Mouse (Mus musculus) right cerebral cortex, postnatal 14 days (tissue): ENCODE measurements around the gene Atp9a.

ENCODE experiments used
- DNase-seq: peaks from one replicate; pipeline ENCODE4 v3.0.0; 2022

Gene Atp9a

DNA sequence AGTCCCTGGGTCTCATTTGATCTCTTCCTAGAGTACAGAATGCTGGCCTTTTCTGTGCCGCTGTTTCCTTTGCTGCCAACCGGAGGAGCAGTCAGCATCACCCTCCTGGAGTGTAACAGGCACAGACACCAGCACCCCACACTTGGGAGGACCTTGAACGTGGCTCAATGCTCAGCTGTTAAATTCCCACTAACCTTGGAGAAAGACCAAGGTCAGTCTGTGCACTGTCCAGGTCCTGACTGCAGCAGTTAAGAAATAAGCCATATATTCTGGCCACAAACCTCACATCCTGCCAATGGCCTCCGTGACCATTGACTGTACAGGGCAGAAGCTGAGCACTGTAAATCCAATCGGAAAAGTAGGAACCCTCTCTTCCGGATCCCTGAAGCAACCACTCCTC lies 148.5 kb downstream of the Atp9a start:
- no peak for DNase-seq

DNA sequence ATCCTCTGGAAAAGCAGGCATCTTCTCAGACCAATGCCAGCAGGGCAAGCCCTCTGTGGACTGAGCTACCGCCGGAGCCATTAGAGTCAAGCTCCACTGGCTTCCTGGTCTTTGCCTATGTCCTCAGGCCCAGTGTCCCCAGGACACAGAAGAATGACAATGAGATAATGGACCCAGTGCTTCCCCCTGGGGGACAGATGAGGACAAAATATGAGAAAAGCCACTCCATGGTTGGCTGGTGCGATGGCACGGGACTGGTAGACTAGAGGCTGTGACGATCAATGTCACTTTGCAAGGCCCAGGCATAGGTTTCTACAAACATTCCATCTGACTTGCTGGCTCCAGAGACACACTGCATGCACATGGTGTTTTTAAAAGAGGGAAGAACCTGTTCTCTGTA lies 149.2 kb downstream of the Atp9a start:
- no peak for DNase-seq

DNA sequence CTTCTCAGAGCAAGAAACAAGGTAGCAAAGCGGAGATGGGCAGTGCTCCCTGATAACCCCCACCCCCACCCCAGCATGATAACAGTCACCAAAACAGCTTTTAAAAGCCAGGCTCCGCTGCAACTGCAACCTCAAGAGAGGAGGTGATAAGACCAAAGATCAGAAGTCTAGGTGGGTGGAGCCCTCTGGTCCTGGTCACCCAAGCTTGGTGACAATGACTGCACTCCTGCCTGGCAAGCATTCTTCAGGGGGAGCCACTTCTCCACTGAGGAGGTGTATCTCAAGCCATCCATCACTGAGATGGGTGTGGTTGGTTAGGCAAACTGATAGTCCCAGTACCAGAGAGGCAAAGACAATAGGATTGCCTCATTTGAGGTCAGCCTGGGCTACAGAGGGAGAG lies 151.1 kb downstream of the Atp9a start:
- no peak for DNase-seq

DNA sequence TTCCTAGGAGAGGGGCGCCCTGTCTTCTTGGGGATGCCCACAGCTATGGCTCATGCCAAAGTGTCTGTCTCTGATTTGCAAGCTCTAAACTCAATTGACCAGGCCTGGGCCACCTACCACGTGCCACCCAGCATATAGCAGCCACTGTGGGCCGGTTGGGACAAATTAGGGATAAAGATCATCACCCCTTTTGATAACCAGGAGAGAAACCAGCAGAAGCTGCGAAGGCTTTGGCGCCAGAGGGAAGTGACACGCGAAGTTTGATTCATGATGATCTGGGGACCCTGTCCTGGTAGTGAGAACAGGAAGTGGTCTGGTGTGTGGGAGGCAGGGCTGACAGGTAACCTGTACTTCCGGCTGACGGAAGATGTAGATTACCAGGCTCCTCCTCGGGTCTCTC lies 151.7 kb downstream of the Atp9a start:
- no peak for DNase-seq

DNA sequence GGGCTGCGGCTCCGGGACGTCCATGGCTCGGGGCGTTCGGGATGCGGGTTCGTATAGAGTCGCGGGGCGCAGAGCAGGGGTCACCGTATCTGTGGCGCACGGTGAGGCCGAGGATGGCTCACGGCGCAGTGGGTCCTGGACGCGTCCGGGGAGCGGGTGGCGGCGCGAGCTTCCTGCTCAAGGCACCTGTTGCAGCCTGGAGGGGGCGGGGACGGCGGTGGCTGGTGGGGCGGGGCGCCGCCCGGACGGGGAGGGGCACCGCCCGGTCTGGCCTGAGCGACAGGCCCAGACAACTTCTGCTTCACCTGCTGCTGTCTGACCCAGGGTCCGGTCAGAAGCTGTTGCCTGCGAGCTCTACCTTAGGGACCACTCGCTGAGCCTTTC lies 152.0 kb downstream of the Atp9a start:
- peak; percentile 29 for DNase-seq

DNA sequence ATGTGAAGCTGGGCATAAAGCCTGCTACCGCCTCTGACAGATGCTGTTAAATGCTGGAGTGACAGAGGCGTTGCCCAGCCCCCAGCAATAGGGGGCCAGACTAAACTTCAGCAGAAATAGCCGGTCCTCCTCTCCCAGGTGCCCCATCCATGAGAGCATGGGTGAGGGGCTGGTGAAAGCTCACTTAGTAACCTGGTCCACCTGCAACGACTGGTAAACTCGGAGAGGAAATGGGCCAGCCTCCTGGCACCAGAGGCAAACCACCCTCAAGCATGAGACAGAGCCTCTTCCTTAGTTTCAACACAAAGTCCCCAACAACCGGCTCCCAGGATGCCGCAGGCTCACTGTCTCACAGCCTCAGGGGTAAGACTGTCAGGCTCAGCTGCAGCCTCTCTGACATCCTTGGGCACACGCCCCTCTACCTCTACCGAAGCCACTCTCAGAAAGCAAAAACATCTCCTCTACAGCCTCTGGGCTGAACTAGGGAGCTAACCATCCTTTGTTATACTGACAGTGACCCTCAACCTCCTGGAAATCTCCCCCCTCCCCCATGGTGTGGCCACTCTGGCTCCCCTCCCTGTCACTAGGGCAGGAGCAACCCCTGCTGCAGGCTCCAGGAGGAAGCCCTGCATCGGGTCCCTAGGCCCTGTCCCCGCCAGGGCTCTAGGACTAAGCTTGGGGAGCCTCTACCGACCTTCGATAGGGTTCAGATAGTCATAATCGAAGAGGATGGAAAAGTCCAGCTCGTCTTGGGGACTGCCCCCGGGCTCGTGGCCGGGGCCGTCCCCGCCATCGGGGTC lies 152.6 kb downstream of the Atp9a start:
- no peak for DNase-seq

DNA sequence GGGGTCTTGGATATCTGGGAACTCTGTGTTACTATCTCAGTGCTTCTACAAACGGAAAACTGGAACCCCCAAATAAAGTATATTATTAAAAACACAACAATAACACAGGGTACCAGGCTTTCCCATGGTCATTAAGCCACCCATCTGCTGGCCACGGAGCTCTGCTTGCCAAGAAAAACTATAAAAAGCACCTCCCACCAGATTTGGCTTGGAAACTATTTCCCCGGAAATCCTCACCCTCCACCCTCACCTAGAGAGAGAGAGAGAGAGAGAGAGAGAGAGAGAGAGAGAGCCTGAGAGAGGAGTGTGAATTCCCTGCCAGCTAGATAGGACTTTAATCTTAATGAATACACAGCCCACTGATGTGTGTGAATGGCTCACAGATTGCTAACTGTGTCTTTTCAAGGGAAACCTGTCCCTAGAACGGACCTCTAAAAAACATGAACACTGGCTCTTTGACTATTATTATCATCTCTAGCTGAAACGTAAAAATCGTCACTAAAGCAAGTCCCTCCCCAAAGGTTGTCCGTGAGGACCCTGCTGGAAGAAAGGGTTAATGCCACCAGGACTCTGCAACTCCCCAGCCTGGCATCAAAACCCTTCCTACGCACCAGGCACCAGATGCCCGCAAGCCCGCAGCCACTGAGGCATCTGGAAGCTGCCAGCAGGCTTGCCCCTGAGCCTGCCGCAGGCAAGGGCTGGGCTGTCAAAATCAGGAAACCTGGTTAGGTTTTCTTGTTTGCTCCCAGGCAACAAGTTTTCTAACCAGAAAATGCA lies 153.4 kb downstream of the Atp9a start:
- peak; percentile 39 for DNase-seq

DNA sequence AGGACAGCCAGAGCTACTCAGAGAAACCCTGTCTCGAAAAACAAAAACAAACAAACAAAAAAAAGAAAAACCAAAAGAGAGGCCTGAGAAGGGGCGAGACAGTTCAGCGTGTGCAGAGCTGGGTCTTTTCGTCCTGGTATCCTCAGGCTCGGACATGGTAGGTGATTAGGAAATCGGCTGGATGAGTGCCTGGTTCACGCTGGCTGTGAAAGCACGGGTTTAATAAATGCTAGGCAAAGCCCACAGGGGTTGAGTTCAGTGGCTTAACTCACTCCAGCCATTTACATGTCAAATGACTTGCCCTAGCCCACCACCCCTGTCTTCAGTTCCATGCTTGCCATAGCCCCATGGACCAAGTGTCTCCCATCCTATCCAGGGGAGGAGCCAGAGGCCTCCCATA lies 155.1 kb downstream of the Atp9a start:
- no peak for DNase-seq

DNA sequence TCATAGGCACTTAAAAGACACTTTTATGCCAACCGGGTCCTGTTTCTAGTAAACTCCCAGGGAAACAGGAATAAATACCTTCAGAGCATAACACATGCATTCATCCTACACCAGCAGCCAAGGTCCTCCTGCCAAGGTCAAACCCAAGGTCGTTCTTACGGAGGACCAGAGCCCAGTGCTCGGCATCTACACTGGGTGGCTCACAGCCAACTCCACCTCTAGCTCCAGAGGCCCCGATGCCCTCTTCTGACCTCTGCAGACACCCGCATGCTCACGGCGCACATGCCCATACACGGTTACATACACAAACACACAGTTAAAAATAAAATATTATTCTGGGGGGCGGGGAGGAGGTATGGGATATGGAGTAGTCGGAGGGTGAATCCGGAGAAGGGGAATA lies 155.7 kb downstream of the Atp9a start:
- DNase-seq: no peak

DNA sequence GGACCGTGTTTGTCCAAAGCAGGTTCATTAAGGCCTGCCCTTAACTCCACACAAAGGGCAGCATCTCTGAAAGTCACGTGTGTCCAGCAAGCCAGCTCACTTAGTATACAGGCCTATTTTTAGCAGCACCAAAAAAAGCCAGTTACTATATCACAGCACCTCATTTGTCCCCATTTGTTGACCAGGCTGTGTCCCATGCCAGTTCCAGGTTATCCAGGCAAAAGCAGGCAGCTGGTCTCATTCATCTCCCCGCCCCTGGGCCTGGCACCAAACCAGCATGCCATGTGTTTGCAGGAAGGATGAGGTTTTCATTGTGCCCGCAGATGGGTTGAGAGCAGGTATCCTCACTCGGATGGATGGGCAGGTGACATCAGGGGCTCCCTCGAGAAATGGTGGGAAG lies 157.4 kb downstream of the Atp9a start:
- peak; percentile 35 for DNase-seq
